Mouse (Mus musculus) neutrophil, adult 59 days (primary cell): ENCODE data around the gene Retsat. TPM values are rescaled to one million over a fixed set of nuclear protein-coding genes. Genes with fewer than 3 reads are reported as not detected.

ENCODE experiments used
- total RNA-seq, 2 experiments: library from RNA; stranded (reverse); gene quantifications; 1 replicate in 1 of 2; 2 replicates in 1 of 2; pipeline ENCODE4 v1.2.4; 2023

The Retsat gene
- 10 to 100 TPM; 16.2 to 18.3 TPM for total RNA-seq

GRCm38 (mm10) chr6:72597956-72598753 lies at the start of gene Retsat, which contains the start of gene Elmod3:
Gene Retsat, plus strand, starts transcription at chr6:72598475.
Gene Elmod3, minus strand, starts transcription at chr6:72598413.

GRCm38 (mm10) chr6:72616643-72617288 lies 18.5 kb downstream of the Retsat start, which contains the start of gene Tgoln1:
Gene Tgoln1, minus strand, starts transcription at chr6:72617000.

Other genes with a start within 250 kb of the Retsat start
- 1 to 10 TPM; 1.7 to 2.0 TPM for gene Tmem150a, start 243.0 kb upstream of the Retsat start, total RNA-seq
- 10 to 100 TPM; 57.2 to 63.8 TPM for gene Rnf181, start 231.5 kb upstream of the Retsat start, total RNA-seq
- gene Vamp5, start 218.0 kb upstream of the Retsat start, total RNA-seq = 10 to 100 TPM; 33.8 to 48.2 TPM
- gene Vamp8, start 207.8 kb upstream of the Retsat start, total RNA-seq = 100 to 1,000 TPM; 204 to 207 TPM
- 1 to 10 TPM; 5.2 to 9.4 TPM for gene Ggcx, start 184.2 kb upstream of the Retsat start, total RNA-seq
- 10 to 100 TPM; 95.0 to 97.2 TPM for gene Mat2a, start 158.9 kb upstream of the Retsat start, total RNA-seq
- not detected for gene Sh2d6, start 76.8 kb upstream of the Retsat start, total RNA-seq
- 100 to 1,000 TPM; 319 to 351 TPM for gene Capg, start 54.1 kb upstream of the Retsat start, total RNA-seq
- 1 to 10 TPM; 5.4 to 6.1 TPM for gene Elmod3, start 62 bp upstream of the Retsat start, total RNA-seq
- 10 to 100 TPM; 93.4 to 96.6 TPM for gene Tgoln1, start 18.5 kb downstream of the Retsat start, total RNA-seq
- gene Tcf7l1, start 190.8 kb downstream of the Retsat start, total RNA-seq = under 1 TPM; 0.13 to 0.33 TPM